Mouse (Mus musculus) lung, postnatal 0 days (tissue): ENCODE data around the gene Cdc25b. TPM values are rescaled to one million over a fixed set of nuclear protein-coding genes. Genes with fewer than 3 reads are reported as not detected.

Experiments used
- ATAC-seq: fragments of 200-750 bp; cut with Nextera tagmentation; 2 replicates; pipeline ENCODE4 v1.8.0; 2017; ENCODE audit warnings: moderate library complexity
- DNase-seq: peaks from one replicate; pipeline ENCODE4 v3.0.0-alpha.2; 2016; ENCODE audit warnings: low spot score
- H3K27ac ChIP-seq: fragments of 300-500 bp; sonication (generic); 2 replicates; pipeline ENCODE4 v1.5.1; 2014; ENCODE audit warnings: antibody characterized with exemption, mild to moderate bottlenecking, low read length, mixed read lengths
- H3K27me3 ChIP-seq: fragments of 300-500 bp; sonication (generic); replicated peaks from 2 replicates; pipeline ENCODE4 v1.6.1; 2014; ENCODE audit warnings: low read length, mixed read lengths; ENCODE audit not compliant: insufficient read depth
- H3K36me3 ChIP-seq: fragments of 300-500 bp; sonication (generic); 2 replicates; pipeline ENCODE4 v1.6.1; 2014; ENCODE audit warnings: low read length, mixed read lengths; ENCODE audit not compliant: insufficient read depth
- H3K4me1 ChIP-seq: fragments of 300-500 bp; sonication (generic); 2 replicates; pipeline ENCODE4 v1.6.1; 2014; ENCODE audit warnings: antibody characterized with exemption, low read depth, low read length, mixed read lengths; ENCODE audit not compliant: insufficient read depth
- H3K4me2 ChIP-seq: fragments of 300-500 bp; sonication (generic); replicated peaks from 2 replicates; pipeline ENCODE4 v1.6.1; 2014; ENCODE audit warnings: low read depth, mild to moderate bottlenecking, low read length, moderate library complexity, mixed read lengths
- H3K4me3 ChIP-seq: fragments of 300-500 bp; sonication (generic); 2 replicates; pipeline ENCODE4 v1.5.1; 2014; ENCODE audit warnings: low read depth, low read length
- H3K9ac ChIP-seq: fragments of 300-500 bp; sonication (generic); replicated peaks from 2 replicates; pipeline ENCODE4 v1.6.1; 2014; ENCODE audit warnings: low read depth, mild to moderate bottlenecking
- H3K9me3 ChIP-seq: fragments of 300-500 bp; sonication (generic); 2 replicates; pipeline ENCODE4 v1.6.1; 2016; ENCODE audit warnings: low read length, mixed read lengths
- CTCF ChIP-seq: IDR thresholded peaks from 2 replicates; pipeline ENCODE4 v1.5.1; 2016; ENCODE audit warnings: antibody characterized with exemption, mild to moderate bottlenecking
- EP300 ChIP-seq: IDR thresholded peaks from 2 replicates; pipeline ENCODE4 v1.6.1; 2016; ENCODE audit warnings: antibody characterized with exemption, mild to moderate bottlenecking, control low read depth
- WGBS: fragments of 180-500 bp; shearing (Covaris S2); extraction: QIAGEN DNeasy Blood & Tissue Kit; methylation state at CpG from one replicate; pipeline ENCODE4 v1.1.7; 2014; 5-methylcytosine and 5-hydroxymethylcytosine counted together
- polyA plus RNA-seq: library from polyadenylated mRNA; unstranded; fragments of >200 nt; fragmentation: Nextera tagmentation; extraction: Ambion mirVana; gene quantifications from 2 replicates; pipeline ENCODE4 v1.2.1, GENCODE M21; 2015

Cdc25b gene
- polyA plus RNA-seq, 1 experiment from 2014 or later, result 38.7 TPM

DNA sequence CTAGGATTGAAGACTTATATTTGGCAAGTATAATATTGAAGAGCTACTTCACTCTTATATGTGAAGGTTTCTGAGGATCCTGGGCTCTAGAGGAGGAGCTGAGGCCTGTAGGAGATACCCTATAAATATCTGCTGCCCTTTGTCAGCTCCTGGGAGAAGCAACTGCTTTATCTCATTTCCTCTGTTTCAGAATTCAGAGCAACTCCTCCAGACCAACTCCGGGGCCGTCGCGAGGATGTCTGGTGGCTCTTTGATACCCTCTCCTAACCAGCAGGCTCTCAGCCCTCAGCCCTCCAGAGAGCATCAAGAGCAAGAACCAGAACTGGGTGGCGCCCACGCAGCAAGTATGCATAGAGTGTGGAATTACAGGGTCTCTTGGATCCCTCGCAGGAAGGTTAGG lies 56.2 kb downstream of the Cdc25b start:
- no peaks in the 10 kb centered on the region for H3K27me3 ChIP-seq
- H3K36me3 ChIP-seq, result peaks cover 47% of the 10 kb centered on the region
- H3K4me1 ChIP-seq, result no peaks in the 10 kb centered on the region
- DNase-seq, result no peak
- WGBS, result 87% methylated on average over 7 of the region's 7 CpGs
- no peaks in the 10 kb centered on the region for H3K9me3 ChIP-seq
- TF ChIP-seq EP300, result no peak
- TF ChIP-seq CTCF, result no peak
- no peak overlapping the region for H3K27ac ChIP-seq
- H3K4me2 ChIP-seq, result no peak overlapping the region
- no peak overlapping the region for H3K9ac ChIP-seq
- ATAC-seq, result no peak
- no peak overlapping the region for H3K4me3 ChIP-seq

Other genes with a start within 250 kb of the Cdc25b start
- gene Gfra4, start 143.9 kb upstream of the Cdc25b start, polyA plus RNA-seq, result 1.2 and 1.4 TPM in 2 replicates
- 3.2 and 3.5 TPM in 2 replicates for gene Adam33, start 123.1 kb upstream of the Cdc25b start, polyA plus RNA-seq
- gene Siglec1, start 100.2 kb upstream of the Cdc25b start, polyA plus RNA-seq, result 1.1 TPM in 2 replicates
- gene Hspa12b, start 59.7 kb upstream of the Cdc25b start, polyA plus RNA-seq, result 16.7 and 17.9 TPM in 2 replicates
- not detected in 2 replicates for gene Gm11037, start 53.5 kb upstream of the Cdc25b start, polyA plus RNA-seq
- gene 1700037H04Rik, start 26.9 kb upstream of the Cdc25b start, polyA plus RNA-seq, result 28.3 and 32.8 TPM in 2 replicates
- 13.2 and 14.9 TPM in 2 replicates for gene Cenpb, start 6.9 kb upstream of the Cdc25b start, polyA plus RNA-seq
- gene Spef1, start 333 bp downstream of the Cdc25b start, polyA plus RNA-seq, result 12.2 TPM in 2 replicates
- gene Ap5s1, start 20.1 kb downstream of the Cdc25b start, polyA plus RNA-seq, result 27.9 and 28.0 TPM in 2 replicates
- gene Mavs, start 47.1 kb downstream of the Cdc25b start, polyA plus RNA-seq, result 14.1 and 14.4 TPM in 2 replicates
- gene Pank2, start 75.5 kb downstream of the Cdc25b start, polyA plus RNA-seq, result 22.3 and 26.7 TPM in 2 replicates
- 1.3 and 1.6 TPM in 2 replicates for gene Rnf24, start 165.9 kb downstream of the Cdc25b start, polyA plus RNA-seq